Mouse (Mus musculus): ENCODE results near the gene Fam160a1. TPM values are rescaled to one million over a fixed set of nuclear protein-coding genes. Genes with fewer than 3 reads are reported as not detected.

Fam160a1 gene
- polyA plus RNA-seq, 1 experiment from 2014 or later: 4.6 TPM

- WGBS: 86% methylated on average over 1 of the region's 1 CpGs
- H3K36me3 ChIP-seq: no peaks in the 10 kb centered on the region
- no peak overlapping the region for H3K27ac ChIP-seq
- no peak overlapping the region for H3K4me2 ChIP-seq
- H3K4me3 ChIP-seq (replicated peaks): no peak overlapping the region
- H3K9ac ChIP-seq: no peak overlapping the region
- ATAC-seq (ENCODE audit: insufficient read depth, low FRiP score, low read depth): no peak
- no peaks in the 10 kb centered on the region for H3K9me3 ChIP-seq
- no peaks in the 10 kb centered on the region for H3K27me3 ChIP-seq (replicated peaks)
- H3K4me1 ChIP-seq: 0 out of 2 replicates have a peak, but pooled peaks cover 4% of the 10 kb centered on the region
Measured at GRCm38 (mm10) chr3:85846316-85846715, 29.2 kb upstream of the Fam160a1 start.

GRCm38 (mm10) chr3:85845341-85845740 is 28.2 kb upstream of the Fam160a1 start:
- 0 out of 2 replicates have a peak, but pooled peaks cover 4% of the 10 kb centered on the region for H3K4me1 ChIP-seq
- WGBS: 65% methylated on average over 6 of the region's 6 CpGs
- no peaks in the 10 kb centered on the region for H3K27me3 ChIP-seq (replicated peaks)
- no peaks in the 10 kb centered on the region for H3K36me3 ChIP-seq
- H3K9ac ChIP-seq: no peak overlapping the region
- H3K4me2 ChIP-seq: no peak overlapping the region
- no peak overlapping the region for H3K27ac ChIP-seq
- no peaks in the 10 kb centered on the region for H3K9me3 ChIP-seq
- ATAC-seq (ENCODE audit: insufficient read depth, low FRiP score, low read depth): no peak
- no peak overlapping the region for H3K4me3 ChIP-seq (replicated peaks)

- Histone ChIP-seq H3K27ac (peak overlapping the region; percentile 66; the same call in 1 of the 2 replicates), H3K4me2 (no peak overlapping the region), H3K36me3 (no peaks in the 10 kb centered on the region), H3K27me3 (replicated peaks) (no peaks in the 10 kb centered on the region), H3K4me1 (0 out of 2 replicates have a peak, but pooled peaks cover 4% of the 10 kb centered on the region), H3K9ac (no peak overlapping the region), H3K9me3 (no peaks in the 10 kb centered on the region), H3K4me3 (replicated peaks) (no peak overlapping the region)
- ATAC-seq (ENCODE audit: insufficient read depth, low FRiP score, low read depth): 0 out of 2 replicates have a peak, but pooled peaks have one; percentile 47
Measured at GRCm38 (mm10) chr3:85842881-85843218, 25.8 kb upstream of the Fam160a1 start.

GRCm38 (mm10) chr3:85842177-85842880 is 25.2 kb upstream of the Fam160a1 start:
- Histone ChIP-seq H3K4me2 (no peak overlapping the region), H3K9me3 (no peaks in the 10 kb centered on the region), H3K4me3 (replicated peaks) (no peak overlapping the region), H3K36me3 (no peaks in the 10 kb centered on the region), H3K4me1 (0 out of 2 replicates have a peak, but pooled peaks cover 4% of the 10 kb centered on the region), H3K27ac (peak overlapping the region; percentile 66), H3K9ac (no peak overlapping the region), H3K27me3 (replicated peaks) (no peaks in the 10 kb centered on the region)
- 23% methylated on average over 9 of the region's 9 CpGs for WGBS
- ATAC-seq (ENCODE audit: insufficient read depth, low FRiP score, low read depth): no peak

GRCm38 (mm10) chr3:85841454-85842176 is 24.5 kb upstream of the Fam160a1 start:
- no peak overlapping the region; the same call in 1 of the 2 replicates for H3K27ac ChIP-seq
- no peaks in the 10 kb centered on the region for H3K9me3 ChIP-seq
- H3K4me3 ChIP-seq (replicated peaks): no peak overlapping the region
- no peaks in the 10 kb centered on the region for H3K36me3 ChIP-seq
- H3K9ac ChIP-seq: no peak overlapping the region
- 0 out of 2 replicates have a peak, but pooled peaks cover 4% of the 10 kb centered on the region for H3K4me1 ChIP-seq
- H3K4me2 ChIP-seq: no peak overlapping the region
- ATAC-seq (ENCODE audit: insufficient read depth, low FRiP score, low read depth): no peak
- WGBS: 32% methylated on average over 2 of the region's 2 CpGs
- no peaks in the 10 kb centered on the region for H3K27me3 ChIP-seq (replicated peaks)

- Histone ChIP-seq H3K36me3 (no peaks in the 10 kb centered on the region), H3K4me2 (no peak overlapping the region), H3K4me3 (replicated peaks) (no peak overlapping the region), H3K9me3 (no peaks in the 10 kb centered on the region), H3K27ac (no peak overlapping the region), H3K9ac (no peak overlapping the region), H3K4me1 (no peaks in the 10 kb centered on the region), H3K27me3 (replicated peaks) (no peaks in the 10 kb centered on the region)
- 74% methylated on average over 1 of the region's 1 CpGs for WGBS
- no peak for ATAC-seq (ENCODE audit: insufficient read depth, low FRiP score, low read depth)
Measured at GRCm38 (mm10) chr3:85833627-85834026, 16.5 kb upstream of the Fam160a1 start.

GRCm38 (mm10) chr3:85832490-85833155 is 15.5 kb upstream of the Fam160a1 start:
- H3K27me3 ChIP-seq (replicated peaks): no peaks in the 10 kb centered on the region
- ATAC-seq (ENCODE audit: insufficient read depth, low FRiP score, low read depth): no peak
- H3K9me3 ChIP-seq: no peaks in the 10 kb centered on the region
- H3K9ac ChIP-seq: no peak overlapping the region
- H3K27ac ChIP-seq: no peak overlapping the region
- no peak overlapping the region for H3K4me3 ChIP-seq (replicated peaks)
- H3K4me2 ChIP-seq: no peak overlapping the region
- H3K4me1 ChIP-seq: no peaks in the 10 kb centered on the region
- WGBS: 70% methylated on average over 10 of the region's 10 CpGs
- H3K36me3 ChIP-seq: no peaks in the 10 kb centered on the region

- no peaks in the 10 kb centered on the region for H3K4me1 ChIP-seq
- no peaks in the 10 kb centered on the region for H3K9me3 ChIP-seq
- 61% methylated on average over 1 of the region's 1 CpGs for WGBS
- no peaks in the 10 kb centered on the region for H3K27me3 ChIP-seq (replicated peaks)
- H3K9ac ChIP-seq: no peak overlapping the region
- no peaks in the 10 kb centered on the region for H3K36me3 ChIP-seq
- H3K4me3 ChIP-seq (replicated peaks): no peak overlapping the region
- no peak overlapping the region for H3K27ac ChIP-seq
- ATAC-seq (ENCODE audit: insufficient read depth, low FRiP score, low read depth): no peak
- H3K4me2 ChIP-seq: no peak overlapping the region
Measured at GRCm38 (mm10) chr3:85831785-85832184, 14.7 kb upstream of the Fam160a1 start.

GRCm38 (mm10) chr3:85829047-85829446 is 12.0 kb upstream of the Fam160a1 start:
- Histone ChIP-seq H3K9me3 (no peaks in the 10 kb centered on the region), H3K4me1 (no peaks in the 10 kb centered on the region), H3K9ac (no peak overlapping the region), H3K27ac (no peak overlapping the region), H3K4me2 (no peak overlapping the region), H3K36me3 (no peaks in the 10 kb centered on the region), H3K4me3 (replicated peaks) (no peak overlapping the region), H3K27me3 (replicated peaks) (no peaks in the 10 kb centered on the region)
- WGBS: 58% methylated on average over 4 of the region's 4 CpGs
- no peak for ATAC-seq (ENCODE audit: insufficient read depth, low FRiP score, low read depth)

GRCm38 (mm10) chr3:85827815-85828214 is 10.7 kb upstream of the Fam160a1 start:
- H3K4me2 ChIP-seq: no peak overlapping the region
- WGBS: 79% methylated on average over 6 of the region's 6 CpGs
- no peak overlapping the region for H3K27ac ChIP-seq
- H3K4me3 ChIP-seq (replicated peaks): no peak overlapping the region
- no peaks in the 10 kb centered on the region for H3K36me3 ChIP-seq
- H3K9ac ChIP-seq: no peak overlapping the region
- H3K27me3 ChIP-seq (replicated peaks): no peaks in the 10 kb centered on the region
- no peaks in the 10 kb centered on the region for H3K4me1 ChIP-seq
- no peaks in the 10 kb centered on the region for H3K9me3 ChIP-seq
- no peak for ATAC-seq (ENCODE audit: insufficient read depth, low FRiP score, low read depth)

GRCm38 (mm10) chr3:85827283-85827682 is 10.2 kb upstream of the Fam160a1 start:
- Histone ChIP-seq H3K4me1 (no peaks in the 10 kb centered on the region), H3K27me3 (replicated peaks) (no peaks in the 10 kb centered on the region), H3K9ac (no peak overlapping the region), H3K4me2 (no peak overlapping the region), H3K27ac (no peak overlapping the region), H3K36me3 (no peaks in the 10 kb centered on the region), H3K9me3 (no peaks in the 10 kb centered on the region), H3K4me3 (replicated peaks) (no peak overlapping the region)
- WGBS: 66% methylated on average over 4 of the region's 4 CpGs
- ATAC-seq (ENCODE audit: insufficient read depth, low FRiP score, low read depth): no peak
